ENCODE assay signal across 8 mouse cellular contexts in the genomic region with DNA sequence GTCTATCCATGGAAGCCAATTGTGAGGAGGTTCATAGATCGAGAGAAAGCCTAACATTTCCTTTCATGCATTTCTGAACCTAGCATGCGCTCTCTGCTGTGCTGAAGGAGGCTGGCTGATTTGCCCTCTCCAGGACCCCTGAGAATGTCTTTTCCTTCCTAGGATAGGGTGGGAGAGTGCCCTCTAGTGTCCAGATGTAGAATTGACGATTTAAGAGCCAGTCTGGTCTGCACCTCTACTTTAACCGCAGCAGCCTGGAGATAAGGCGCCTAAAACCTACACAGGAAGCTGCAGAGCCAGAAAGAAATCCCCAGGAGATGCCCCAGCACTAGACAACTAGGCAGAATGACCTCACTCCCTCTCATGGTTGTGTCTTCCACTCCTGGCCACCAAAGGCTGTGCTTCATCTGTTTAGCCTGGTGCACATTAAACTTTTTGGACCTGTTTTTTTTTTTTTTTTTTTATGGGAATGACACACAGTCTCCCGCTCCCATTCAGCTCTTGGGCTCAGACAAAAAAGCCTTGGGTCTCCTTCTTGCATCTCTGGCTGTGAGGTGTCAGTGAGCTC. TPM values are rescaled to one million over a fixed set of nuclear protein-coding genes. Genes with fewer than 3 reads are reported as not detected.
DNase-seq lines count a peak whose midpoint lies in the region; ATAC-seq and TF ChIP-seq lines count a peak whose summit lies in the region.

No protein-coding gene starts in this region.

- peaks cover 55% of the 10 kb centered on the region for H3K4me1 ChIP-seq in kidney, embryonic 15.5 days
- H3K4me1 ChIP-seq in E14TG2a.4 (replicated peaks; ENCODE audit: low read depth, low read length): peaks cover 79% of the 10 kb centered on the region
- peaks cover 19% of the 10 kb centered on the region for H3K4me1 ChIP-seq in heart, postnatal 0 days (ENCODE audit: control insufficient read depth, insufficient read depth)
- peaks cover 9 to 19% of the 10 kb centered on the region in 2 experiments for H3K4me1 ChIP-seq in liver, embryonic 14.5 days (replicated peaks; ENCODE audit: control insufficient read depth in 2 of 2, insufficient read depth in 2 of 2, low read length in 1 of 2)
- H3K4me1 ChIP-seq in spleen, adult 2 months (ENCODE audit: control insufficient read depth, insufficient read depth, insufficient read length): peaks cover 4% of the 10 kb centered on the region; the same call in 1 of the 2 replicates

- peak; percentile 50 for DNase-seq in kidney, adult 11 months
- DNase-seq in c-Kit-positive CD71-positive TER-119-negative erythroid progenitor cells, embryonic 14.5 days (ENCODE audit: low read depth): peak; percentile 75
- peak; percentile 58 for DNase-seq in heart, postnatal 0 days (ENCODE audit: low spot score)
- DNase-seq in liver, embryonic 14.5 days (ENCODE audit: low read depth in 3 of 3, low spot score in 3 of 3): peak; percentile 61 to 62 (median 61)
- DNase-seq in spleen, adult 2 months (ENCODE audit: low read depth in 1 of 2, low spot score in 2 of 2): peak in 1 of 2 experiments; percentile 42
- DNase-seq in right cerebral cortex, postnatal 25 days: no peak

- H3K9me3 ChIP-seq in kidney, embryonic 15.5 days (replicated peaks): no peaks in the 10 kb centered on the region
- H3K9me3 ChIP-seq in E14TG2a.4 (ENCODE audit: low read length): no peaks in the 10 kb centered on the region
- no peaks in the 10 kb centered on the region for H3K9me3 ChIP-seq in heart, postnatal 0 days (replicated peaks; ENCODE audit: control insufficient read depth, low read length)
- H3K9me3 ChIP-seq in liver, embryonic 14.5 days (ENCODE audit: control insufficient read depth, low read length): no peaks in the 10 kb centered on the region

- H3K4me2 ChIP-seq in kidney, embryonic 15.5 days: no peak overlapping the region
- H3K4me2 ChIP-seq in heart, postnatal 0 days (ENCODE audit: low read depth, low read length): no peak overlapping the region
- H3K4me2 ChIP-seq in liver, embryonic 14.5 days (ENCODE audit: low read depth): no peak overlapping the region

- no peak overlapping the region for H3K27ac ChIP-seq in kidney, embryonic 15.5 days
- no peak overlapping the region for H3K27ac ChIP-seq in heart, postnatal 0 days (ENCODE audit: low read depth)
- no peak overlapping the region for H3K27ac ChIP-seq in liver, embryonic 14.5 days
- H3K27ac ChIP-seq in spleen, adult 2 months (ENCODE audit: insufficient read depth, low read length): no peak overlapping the region

- H3K36me3 ChIP-seq in kidney, embryonic 15.5 days: no peaks in the 10 kb centered on the region
- peaks cover 8% of the 10 kb centered on the region; the same call in 1 of the 2 replicates for H3K36me3 ChIP-seq in E14TG2a.4 (ENCODE audit: insufficient read depth, low read length)
- no peaks in the 10 kb centered on the region for H3K36me3 ChIP-seq in heart, postnatal 0 days (replicated peaks; ENCODE audit: control insufficient read depth, insufficient read depth, low read length)
- no peaks in the 10 kb centered on the region for H3K36me3 ChIP-seq in liver, embryonic 14.5 days (replicated peaks; ENCODE audit: control insufficient read depth, insufficient read depth, low read depth)
- no peaks in the 10 kb centered on the region for H3K36me3 ChIP-seq in spleen, adult 2 months (ENCODE audit: control insufficient read depth, insufficient read depth, low read length)

- H3K9ac ChIP-seq in kidney, embryonic 15.5 days: no peak overlapping the region
- H3K9ac ChIP-seq in heart, postnatal 0 days (replicated peaks; ENCODE audit: low read depth, low read length): no peak overlapping the region
- H3K9ac ChIP-seq in liver, embryonic 14.5 days (replicated peaks): no peak overlapping the region

- ATAC-seq in kidney, embryonic 15.5 days (replicated peaks; ENCODE audit: low FRiP score): no peak
- ATAC-seq in heart, postnatal 0 days (ENCODE audit: insufficient read depth, low read depth): no peak
- no peak for ATAC-seq in liver, embryonic 14.5 days (ENCODE audit: insufficient read depth)

- no peak overlapping the region for H3K4me3 ChIP-seq in kidney, embryonic 15.5 days (replicated peaks)
- no peak overlapping the region for H3K4me3 ChIP-seq in E14TG2a.4 (replicated peaks; ENCODE audit: low read length)
- H3K4me3 ChIP-seq in heart, postnatal 0 days (ENCODE audit: low read depth, low read length): no peak overlapping the region
- H3K4me3 ChIP-seq in liver, embryonic 14.5 days (ENCODE audit: insufficient read depth in 1 of 2, low read depth in 2 of 2, low read length in 2 of 2): no peak overlapping the region
- no peak overlapping the region for H3K4me3 ChIP-seq in spleen, adult 2 months (ENCODE audit: extremely low read depth, insufficient read depth, insufficient read length)

- H3K27me3 ChIP-seq in kidney, embryonic 15.5 days: peaks cover 39% of the 10 kb centered on the region
- H3K27me3 ChIP-seq in E14TG2a.4 (ENCODE audit: insufficient read depth, low read length): peaks cover 41% of the 10 kb centered on the region
- no peaks in the 10 kb centered on the region for H3K27me3 ChIP-seq in heart, postnatal 0 days (ENCODE audit: control insufficient read depth, insufficient read depth, low read length)
- peaks cover 11% of the 10 kb centered on the region for H3K27me3 ChIP-seq in liver, embryonic 14.5 days (ENCODE audit: control insufficient read depth, insufficient read depth, low read length)
- no peaks in the 10 kb centered on the region for H3K27me3 ChIP-seq in spleen, adult 2 months (ENCODE audit: control insufficient read depth, insufficient read depth, low read length)

- peak; percentile 76 for TF ChIP-seq CTCF in E14TG2a.4 (conservative IDR thresholded peaks at IDR 0.05; ENCODE audit: low read length)
- peak; percentile 83 for TF ChIP-seq CTCF in heart, postnatal 0 days (IDR thresholded peaks at IDR 0.05; ENCODE audit: low read depth)
- TF ChIP-seq CTCF in liver, embryonic 14.5 days (IDR thresholded peaks at IDR 0.05; ENCODE audit: low read depth): peak; percentile 86
- peak; percentile 27; the same call in 1 of the 2 replicates for TF ChIP-seq CTCF in spleen, adult 2 months (IDR thresholded peaks at IDR 0.05; ENCODE audit: extremely low read depth, insufficient read depth, insufficient read length, insufficient replicate concordance)

- TF ChIP-seq POLR2A in spleen, adult 2 months (IDR thresholded peaks at IDR 0.05; ENCODE audit: low read depth, low read length): no peak

- 9% methylated on average over 6 of the region's 6 CpGs for WGBS in kidney, embryonic 15.5 days
- WGBS in heart, postnatal 0 days: 7% methylated on average over 6 of the region's 6 CpGs
- WGBS in liver, embryonic 14.5 days (ENCODE audit: insufficient replicate concordance): 8% methylated on average over 6 of the region's 6 CpGs
- 8% methylated on average over 6 of the region's 6 CpGs for WGBS in spleen, adult 2 months

- TF ChIP-seq EP300 in heart, postnatal 0 days (IDR thresholded peaks at IDR 0.05; ENCODE audit: low read depth): no peak
- no peak for TF ChIP-seq EP300 in liver, embryonic 14.5 days (IDR thresholded peaks at IDR 0.05; ENCODE audit: low read depth)

RNA-seq across cellular contexts. Expression of gene Stard3, which starts 2.4 kb away (rescaled TPM):
- 46.4 and 53.1 TPM in 2 replicates for polyA plus RNA-seq in kidney, embryonic 15.5 days (2015; fragmentation: Nextera tagmentation; extraction: Ambion mirVana)
- 44.8 and 53.6 TPM in 2 replicates for total RNA-seq in heart, postnatal 0 days (2014; rRNA removed; ENCODE audit: low replicate concordance)
- polyA plus RNA-seq in heart, postnatal 0 days (2015; fragmentation: Nextera tagmentation; extraction: Ambion mirVana): 34.7 and 35.3 TPM in 2 replicates
- polyA plus RNA-seq in liver, embryonic 14.5 days (2012; rRNA removed): 15.7 and 16.8 TPM in 2 replicates
- 11.6 and 11.9 TPM in 2 replicates for polyA plus RNA-seq in liver, embryonic 14.5 days (2014; fragmentation: Nextera tagmentation; extraction: Ambion mirVana)
- polyA plus RNA-seq in spleen, adult 2 months (2012; rRNA removed): 70.7 and 80.2 TPM in 2 replicates

RNA-seq across cellular contexts. Expression of gene Ppp1r1b, which starts 7.6 kb away (rescaled TPM):
- polyA plus RNA-seq in kidney, embryonic 15.5 days (2015; fragmentation: Nextera tagmentation; extraction: Ambion mirVana): 2.8 and 6.8 TPM in 2 replicates
- total RNA-seq in heart, postnatal 0 days (2014; rRNA removed; ENCODE audit: low replicate concordance): 16.3 and 18.6 TPM in 2 replicates
- polyA plus RNA-seq in heart, postnatal 0 days (2015; fragmentation: Nextera tagmentation; extraction: Ambion mirVana): 32.1 and 38.5 TPM in 2 replicates
- polyA plus RNA-seq in liver, embryonic 14.5 days (2012; rRNA removed): 0.04 and 0.21 TPM in 2 replicates
- polyA plus RNA-seq in liver, embryonic 14.5 days (2014; fragmentation: Nextera tagmentation; extraction: Ambion mirVana): 0.17 and 0.19 TPM in 2 replicates
- 0.27 and 0.44 TPM in 2 replicates for polyA plus RNA-seq in spleen, adult 2 months (2012; rRNA removed)

RNA-seq across cellular contexts. Expression of gene Neurod2, which starts 26.4 kb away (rescaled TPM):
- polyA plus RNA-seq in kidney, embryonic 15.5 days (2015; fragmentation: Nextera tagmentation; extraction: Ambion mirVana): not detected in 2 replicates
- total RNA-seq in heart, postnatal 0 days (2014; rRNA removed; ENCODE audit: low replicate concordance): not detected in 2 replicates
- not detected in 2 replicates for polyA plus RNA-seq in heart, postnatal 0 days (2015; fragmentation: Nextera tagmentation; extraction: Ambion mirVana)
- 0.18 TPM in 1 of 2 replicates, not detected in the other for polyA plus RNA-seq in liver, embryonic 14.5 days (2012; rRNA removed)
- polyA plus RNA-seq in liver, embryonic 14.5 days (2014; fragmentation: Nextera tagmentation; extraction: Ambion mirVana): not detected in 2 replicates
- polyA plus RNA-seq in spleen, adult 2 months (2012; rRNA removed): not detected in 2 replicates

RNA-seq across cellular contexts. Expression of gene Tcap, which starts 27.8 kb away (rescaled TPM):
- 2.5 and 3.5 TPM in 2 replicates for polyA plus RNA-seq in kidney, embryonic 15.5 days (2015; fragmentation: Nextera tagmentation; extraction: Ambion mirVana)
- 293 and 299 TPM in 2 replicates for total RNA-seq in heart, postnatal 0 days (2014; rRNA removed; ENCODE audit: low replicate concordance)
- 455 and 518 TPM in 2 replicates for polyA plus RNA-seq in heart, postnatal 0 days (2015; fragmentation: Nextera tagmentation; extraction: Ambion mirVana)
- polyA plus RNA-seq in liver, embryonic 14.5 days (2012; rRNA removed): 0.03 TPM in 1 of 2 replicates, not detected in the other
- polyA plus RNA-seq in liver, embryonic 14.5 days (2014; fragmentation: Nextera tagmentation; extraction: Ambion mirVana): not detected in 2 replicates
- polyA plus RNA-seq in spleen, adult 2 months (2012; rRNA removed): 0.42 and 0.43 TPM in 2 replicates

RNA-seq across cellular contexts. Expression of gene Pnmt, which starts 30.4 kb away (rescaled TPM):
- 2.7 and 3.8 TPM in 2 replicates for polyA plus RNA-seq in kidney, embryonic 15.5 days (2015; fragmentation: Nextera tagmentation; extraction: Ambion mirVana)
- 4.2 TPM in 1 of 2 replicates, not detected in the other for total RNA-seq in heart, postnatal 0 days (2014; rRNA removed; ENCODE audit: low replicate concordance)
- 0.26 TPM in 1 of 2 replicates, not detected in the other for polyA plus RNA-seq in heart, postnatal 0 days (2015; fragmentation: Nextera tagmentation; extraction: Ambion mirVana)
- not detected in 2 replicates for polyA plus RNA-seq in liver, embryonic 14.5 days (2012; rRNA removed)
- not detected in 2 replicates for polyA plus RNA-seq in liver, embryonic 14.5 days (2014; fragmentation: Nextera tagmentation; extraction: Ambion mirVana)
- polyA plus RNA-seq in spleen, adult 2 months (2012; rRNA removed): 0.07 TPM in 1 of 2 replicates, not detected in the other

Comparison
In these comparisons a context has a peak if more than half of its experiments do, and no peak if none do; other contexts are left out.
1. CTCF ChIP-seq: peak in every context shown above with its lines; median percentile 86 in liver, embryonic 14.5 days; 83 in heart, postnatal 0 days; 76 in E14TG2a.4; 27 in spleen, adult 2 months.